Mouse (Mus musculus) spleen, postnatal 10 days (tissue): ENCODE results near the gene Dnah14.

Source experiments
- DNase-seq, 2 experiments: peaks; one replicate each; pipeline ENCODE4 v3.0.0; 2021 to 2022; ENCODE audit warnings: low spot score in 2 of 2

Dnah14 gene

GRCm38 (mm10) chr1:181852466-181852865 lies 276.1 kb downstream of the Dnah14 start:
- DNase-seq = no peak

GRCm38 (mm10) chr1:181853081-181853736 lies 276.9 kb downstream of the Dnah14 start:
- DNase-seq = peak; percentile 45 to 86

GRCm38 (mm10) chr1:181854829-181855228 lies 278.5 kb downstream of the Dnah14 start:
- DNase-seq = no peak

DNA sequence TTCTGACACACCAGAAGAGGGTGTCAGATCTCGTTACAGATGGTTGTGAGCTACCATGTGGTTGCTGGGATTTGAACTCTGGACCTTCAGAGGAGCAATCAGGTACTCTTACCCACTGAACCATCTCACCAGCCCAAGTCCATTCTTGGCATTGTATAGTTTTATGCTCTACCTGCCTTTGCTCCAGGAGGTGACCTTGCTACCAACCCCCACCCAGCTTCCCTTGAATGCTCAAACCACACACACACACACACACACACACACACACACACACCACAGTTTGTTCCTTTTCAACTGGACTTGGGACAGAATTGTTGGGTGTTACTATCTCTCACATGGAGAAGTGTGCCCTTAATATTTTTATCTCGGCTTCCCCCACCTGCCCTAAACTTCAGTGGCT lies 280.0 kb downstream of the Dnah14 start:
- no peak for DNase-seq

- DNase-seq = peak; percentile 53 to 88
Measured at GRCm38 (mm10) chr1:181860659-181861058, 284.3 kb downstream of the Dnah14 start.

DNA sequence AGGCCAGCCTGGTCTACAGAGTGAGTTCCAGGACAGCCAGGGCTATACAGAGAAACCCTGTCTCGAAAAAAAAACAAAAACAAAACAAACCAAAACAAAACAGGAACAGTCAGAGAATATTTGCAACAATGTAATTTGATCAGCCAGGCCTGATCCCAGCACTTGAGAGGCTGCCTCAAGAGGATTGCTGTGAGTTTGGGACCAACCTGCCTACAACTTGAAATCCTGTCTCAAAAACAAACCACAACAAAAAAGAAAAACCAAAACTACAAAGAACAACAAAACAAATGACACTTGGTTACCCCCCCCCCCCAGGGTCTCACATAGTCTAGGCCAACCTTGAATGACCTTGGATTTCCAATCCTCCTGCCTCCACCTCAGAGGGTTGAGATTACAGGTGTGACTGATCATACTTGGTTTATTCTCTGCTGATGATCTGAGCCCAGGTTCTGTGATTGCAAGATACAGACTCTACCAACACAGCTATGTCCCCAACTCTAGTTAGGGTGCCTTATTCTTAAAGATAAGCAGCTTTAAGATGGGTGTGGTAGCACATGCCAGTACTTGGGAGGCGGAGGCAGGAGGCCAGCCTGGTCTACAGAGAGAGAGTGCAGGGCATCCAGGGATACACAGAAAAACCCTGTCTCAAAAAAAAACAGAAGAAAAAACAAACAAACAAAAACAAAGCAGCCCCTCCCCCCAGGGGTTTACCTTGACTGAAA lies 285.0 kb downstream of the Dnah14 start:
- DNase-seq = peak in 1 of 2 experiments; percentile 17

DNA sequence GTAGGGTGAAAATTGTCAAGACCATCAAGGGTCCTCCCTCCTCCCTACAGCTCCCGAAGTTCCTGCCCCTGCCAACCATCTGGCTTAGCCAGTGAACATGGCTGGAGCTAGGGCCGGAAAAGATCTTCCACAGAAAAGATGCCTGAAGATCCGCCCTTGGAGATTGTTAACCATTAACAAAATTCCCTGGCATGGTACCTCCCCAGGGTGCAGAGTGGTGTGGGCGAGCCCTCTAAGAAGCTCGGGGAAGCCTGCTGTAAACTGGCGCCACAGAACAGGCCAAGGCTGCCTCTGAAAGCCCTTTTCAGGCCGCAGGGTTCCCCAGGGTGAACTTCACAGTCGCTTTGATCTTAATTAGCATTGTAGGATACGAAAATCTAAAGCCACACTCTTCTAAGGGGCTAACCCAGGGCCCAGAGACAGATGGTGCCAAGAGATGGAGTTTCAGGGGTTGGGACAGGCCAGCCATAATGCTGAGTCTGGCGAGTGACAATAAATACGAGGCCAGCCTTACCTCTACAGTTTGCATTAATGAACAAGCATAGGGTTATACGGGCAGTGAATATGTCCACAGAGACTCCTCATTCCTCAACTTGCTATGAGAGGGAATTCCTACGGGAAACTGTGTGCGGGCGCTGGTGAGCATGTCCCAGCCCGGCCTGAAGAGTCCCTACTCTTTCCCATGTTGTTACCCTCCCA lies 286.5 kb downstream of the Dnah14 start:
- DNase-seq = no peak

- DNase-seq = no peak
Measured at GRCm38 (mm10) chr1:181863431-181863830, 287.1 kb downstream of the Dnah14 start.
